Mouse (Mus musculus) heart, postnatal 0 days (tissue): Measurements from ENCODE around the gene Zfp12.

Source experiments
- CTCF ChIP-seq: IDR thresholded peaks from 2 replicates; pipeline ENCODE4 v1.5.1; 2016; ENCODE audit warnings: antibody characterized with exemption, control low read depth, low read depth
- EP300 ChIP-seq: IDR thresholded peaks from 2 replicates; pipeline ENCODE4 v1.6.1; 2016; ENCODE audit warnings: antibody characterized with exemption, low read depth

DNA sequence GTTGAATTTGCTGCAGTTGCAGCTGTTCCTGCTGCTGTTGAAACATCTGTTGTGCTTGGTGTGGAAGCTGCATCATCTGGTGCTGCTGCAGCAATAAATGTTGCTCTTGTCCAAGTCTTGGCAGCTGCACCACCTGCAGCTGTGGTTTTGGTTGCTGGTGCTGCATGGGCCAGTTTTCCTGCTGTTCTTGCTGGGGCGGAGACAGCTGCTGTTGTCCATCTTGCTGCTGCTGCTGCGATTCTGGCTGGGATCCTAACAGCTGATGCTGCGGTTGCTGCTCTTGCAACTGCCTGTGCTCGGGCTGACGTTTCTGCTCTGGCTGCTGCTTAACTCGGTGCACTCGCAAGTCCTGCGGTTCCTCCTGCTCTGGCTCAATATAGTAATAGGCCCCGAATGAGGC, 54.3 kb downstream of the Zfp12 start:
- TF ChIP-seq EP300: no peak
- TF ChIP-seq CTCF: no peak
